ENCODE assay signal across 22 mouse cellular contexts in genomic region chr4:141158609-141159008, GRCm38 (mm10). TPM values are rescaled to one million over a fixed set of nuclear protein-coding genes. Genes with fewer than 3 reads are reported as not detected.
A peak's percentile ranks its signal among the peaks of the same experiment; 100 is the strongest.
DNase-seq lines count a peak whose midpoint lies in the region; ATAC-seq and TF ChIP-seq lines count a peak whose summit lies in the region.
"Had no signal": no experiment of that assay in that cellular context is flagged by ENCODE, and none has a peak within 500 bp of the region (broad histone marks: within the 10 kb centered on the region; RNA-seq: fewer than 3 reads in every experiment).

No protein-coding gene starts in this region.

- H3K27ac ChIP-seq in forebrain, embryonic 14.5 days (ENCODE audit: low read depth, low read length) = no peak overlapping the region
- no peak overlapping the region for H3K27ac ChIP-seq in forebrain, embryonic 13.5 days
- 0 out of 2 replicates have a peak overlapping the region, but pooled peaks have one; percentile 26 for H3K27ac ChIP-seq in liver, adult 2 months (replicated peaks; ENCODE audit: insufficient read depth, low read depth, low read length)
- peak overlapping the region; percentile 89 for H3K27ac ChIP-seq in intestine, embryonic 16.5 days (ENCODE audit: low read length)
- H3K27ac ChIP-seq in macrophage = peak overlapping the region; percentile 78
- H3K27ac ChIP-seq: hindbrain, postnatal 0 days had no signal

- peak overlapping the region; percentile 17; the same call in 1 of the 2 replicates for H3K9ac ChIP-seq in forebrain, embryonic 14.5 days (ENCODE audit: low read length)
- no peak overlapping the region for H3K9ac ChIP-seq in forebrain, embryonic 13.5 days
- no peak overlapping the region for H3K9ac ChIP-seq in liver, adult 2 months (ENCODE audit: low read depth, low read length)
- peak overlapping the region; percentile 25; the same call in 1 of the 2 replicates for H3K9ac ChIP-seq in intestine, embryonic 16.5 days (ENCODE audit: low read depth, low read length)
- H3K9ac ChIP-seq: embryonic facial prominence, embryonic 12.5 days; forebrain, postnatal 0 days had no signal

- 89% methylated on average over 2 of the region's 2 CpGs for WGBS in forebrain, embryonic 14.5 days
- WGBS in forebrain, embryonic 13.5 days = 89% methylated on average over 2 of the region's 2 CpGs
- WGBS in liver, adult 2 months = 44% methylated on average over 2 of the region's 2 CpGs
- WGBS in intestine, embryonic 16.5 days = 59% methylated on average over 2 of the region's 2 CpGs
- 87% methylated on average over 2 of the region's 2 CpGs for WGBS in macrophage (ENCODE audit: missing documents)

- ATAC-seq in forebrain, embryonic 14.5 days = no peak
- no peak for ATAC-seq in forebrain, embryonic 13.5 days
- peak; percentile 73 for ATAC-seq in intestine, embryonic 16.5 days
- ATAC-seq: forebrain, postnatal 0 days; hindbrain, postnatal 0 days had no signal

- no peak for DNase-seq in forebrain, embryonic 14.5 days (ENCODE audit: low spot score)
- no peak for DNase-seq in liver, adult 2 months (ENCODE audit: extremely low read depth, low read depth, low spot score)
- no peak for DNase-seq in liver
- no peak for DNase-seq in left cerebral cortex, adult 8-10 months (ENCODE audit: low spot score in 2 of 2)
- DNase-seq in gastrocnemius, adult 18-20 months (ENCODE audit: low spot score) = no peak
- DNase-seq: adrenal gland, adult 2 months; cerebellum, adult 8-10 months; forebrain, postnatal 0 days; gastrocnemius, postnatal 25 days; heart, postnatal 10 days; kidney, postnatal 10 days; layer of hippocampus, adult 9-11 months; lung, postnatal 14 days; right cerebral cortex, postnatal 14 days; thymus, postnatal 36 days had no signal

- H3K4me1 ChIP-seq in forebrain, embryonic 14.5 days (ENCODE audit: control insufficient read depth, insufficient read depth, low read length) = no peaks in the 10 kb centered on the region
- peaks cover 20% of the 10 kb centered on the region; the same call in 1 of the 2 replicates for H3K4me1 ChIP-seq in forebrain, embryonic 13.5 days
- peaks cover 40% of the 10 kb centered on the region for H3K4me1 ChIP-seq in liver, adult 2 months (ENCODE audit: control insufficient read depth, insufficient read depth, low read length)
- H3K4me1 ChIP-seq in intestine, embryonic 16.5 days (ENCODE audit: control insufficient read depth, insufficient read depth, low read length) = peaks cover 32% of the 10 kb centered on the region

- TF ChIP-seq CTCF in liver, adult 2 months (IDR thresholded peaks at IDR 0.05; ENCODE audit: low read depth, low read length) = no peak

- peaks cover 34% of the 10 kb centered on the region for H3K79me2 ChIP-seq in liver, adult 2 months (ENCODE audit: control insufficient read depth, insufficient read depth, low read length)
- H3K79me2 ChIP-seq in macrophage (ENCODE audit: inconsistent target) = peaks cover 100% of the 10 kb centered on the region

- H3K4me2 ChIP-seq in forebrain, embryonic 14.5 days (ENCODE audit: low read length) = no peak overlapping the region
- H3K4me2 ChIP-seq in forebrain, embryonic 13.5 days = no peak overlapping the region
- H3K4me2 ChIP-seq in intestine, embryonic 16.5 days (ENCODE audit: low read depth, low read length) = peak overlapping the region; percentile 40
- H3K4me2 ChIP-seq: embryonic facial prominence, embryonic 12.5 days; midbrain, embryonic 11.5 days had no signal

- no peak overlapping the region for H3K4me3 ChIP-seq in forebrain, embryonic 14.5 days (ENCODE audit: low read depth, low read length)
- no peak overlapping the region for H3K4me3 ChIP-seq in forebrain, embryonic 13.5 days
- H3K4me3 ChIP-seq in liver, adult 2 months (ENCODE audit: insufficient read depth, low read depth, low read length) = no peak overlapping the region
- H3K4me3 ChIP-seq in intestine, embryonic 16.5 days (ENCODE audit: low read length) = no peak overlapping the region
- no peak overlapping the region for H3K4me3 ChIP-seq in macrophage (ENCODE audit: inconsistent target)
- H3K4me3 ChIP-seq: embryonic facial prominence, embryonic 12.5 days; myocyte had no signal

- no peaks in the 10 kb centered on the region for H3K36me3 ChIP-seq in forebrain, embryonic 14.5 days (ENCODE audit: control insufficient read depth, insufficient read depth, low read length)
- H3K36me3 ChIP-seq in forebrain, embryonic 13.5 days (ENCODE audit: poor library complexity, severe bottlenecking) = no peaks in the 10 kb centered on the region
- H3K36me3 ChIP-seq in liver, adult 2 months (ENCODE audit: control insufficient read depth, insufficient read depth, low read length) = no peaks in the 10 kb centered on the region
- H3K36me3 ChIP-seq in intestine, embryonic 16.5 days (ENCODE audit: control insufficient read depth, insufficient read depth, low read length) = no peaks in the 10 kb centered on the region
- no peaks in the 10 kb centered on the region for H3K36me3 ChIP-seq in macrophage (ENCODE audit: inconsistent target)
- H3K36me3 ChIP-seq: embryonic facial prominence, embryonic 12.5 days had no signal

- no peaks in the 10 kb centered on the region for H3K27me3 ChIP-seq in forebrain, embryonic 14.5 days (replicated peaks; ENCODE audit: control insufficient read depth, insufficient read depth, low read length)
- H3K27me3 ChIP-seq in forebrain, embryonic 13.5 days = no peaks in the 10 kb centered on the region
- H3K27me3 ChIP-seq in liver, adult 2 months (ENCODE audit: control insufficient read depth, insufficient read depth, low read length) = no peaks in the 10 kb centered on the region
- H3K27me3 ChIP-seq in intestine, embryonic 16.5 days (replicated peaks; ENCODE audit: control insufficient read depth, insufficient read depth, low read length) = no peaks in the 10 kb centered on the region
- H3K27me3 ChIP-seq: embryonic facial prominence, embryonic 12.5 days had no signal

- TF ChIP-seq POLR2A in liver, adult 2 months (IDR thresholded peaks at IDR 0.05; ENCODE audit: extremely low read depth, insufficient read depth, low read length) = no peak

- H3K9me3 ChIP-seq in forebrain, embryonic 14.5 days (replicated peaks; ENCODE audit: control insufficient read depth, low read length) = no peaks in the 10 kb centered on the region
- H3K9me3 ChIP-seq in forebrain, embryonic 13.5 days (replicated peaks) = no peaks in the 10 kb centered on the region
- H3K9me3 ChIP-seq in intestine, embryonic 16.5 days (ENCODE audit: control insufficient read depth, low read length) = no peaks in the 10 kb centered on the region
- H3K9me3 ChIP-seq: embryonic facial prominence, embryonic 12.5 days had no signal

RNA-seq across cellular contexts. Expression of gene Fbxo42, which starts 10.9 kb away (rescaled TPM):
- polyA plus RNA-seq in forebrain, embryonic 14.5 days (2014; fragmentation: Nextera tagmentation; extraction: Ambion mirVana) = 22.3 and 29.5 TPM in 2 replicates
- polyA plus RNA-seq in forebrain, embryonic 13.5 days (2015; fragmentation: Nextera tagmentation; extraction: Ambion mirVana) = 19.7 and 20.0 TPM in 2 replicates
- total RNA-seq in liver, adult 2 months (2014; rRNA removed) = 2.0 and 2.8 TPM in 2 replicates
- 4.6 and 6.3 TPM in 2 replicates for polyA plus RNA-seq in liver, adult 2 months (2012; rRNA removed)
- 17.9 and 18.5 TPM in 2 replicates for polyA plus RNA-seq in intestine, embryonic 16.5 days (2015; fragmentation: Nextera tagmentation; extraction: Ambion mirVana)
- 10 to 100 TPM; 16.8 to 42.5 (median 23.5) TPM for total RNA-seq in macrophage (2018; cell fraction: chromatin; rRNA removed)
- total RNA-seq in macrophage (2018; cell fraction: cytosol; rRNA removed) = 10 to 100 TPM; 13.5 to 25.0 (median 18.3) TPM
- total RNA-seq in macrophage (2018; cell fraction: nucleus; rRNA removed) = 10 to 100 TPM; 15.7 to 46.5 (median 23.1) TPM
- 11.6 to 18.7 TPM (median 16.1 TPM) in 3 replicates for polyA plus RNA-seq in macrophage (2018)
- 10 to 100 TPM; 25.8 to 31.5 (median 27.5) TPM for total RNA-seq in left cerebral cortex, adult 8-10 months (2022)
- total RNA-seq in gastrocnemius, adult 18-20 months (2021) = 10 to 100 TPM; 10.8 to 11.2 TPM

RNA-seq across cellular contexts. Expression of gene Szrd1, which starts 19.0 kb away (rescaled TPM):
- polyA plus RNA-seq in forebrain, embryonic 14.5 days (2014; fragmentation: Nextera tagmentation; extraction: Ambion mirVana) = 37.0 and 38.9 TPM in 2 replicates
- polyA plus RNA-seq in forebrain, embryonic 13.5 days (2015; fragmentation: Nextera tagmentation; extraction: Ambion mirVana) = 29.3 and 33.5 TPM in 2 replicates
- total RNA-seq in liver, adult 2 months (2014; rRNA removed) = 26.6 and 39.5 TPM in 2 replicates
- polyA plus RNA-seq in liver, adult 2 months (2012; rRNA removed) = 43.6 and 46.8 TPM in 2 replicates
- polyA plus RNA-seq in intestine, embryonic 16.5 days (2015; fragmentation: Nextera tagmentation; extraction: Ambion mirVana) = 44.4 and 46.4 TPM in 2 replicates
- total RNA-seq in macrophage (2018; cell fraction: chromatin; rRNA removed) = 10 to 100 TPM; 23.6 to 59.4 (median 36.0) TPM
- total RNA-seq in macrophage (2018; cell fraction: cytosol; rRNA removed) = 100 to 1,000 TPM in 2 of 26 experiments, 10 to 100 TPM in 24; 75.1 to 105 (median 85.7) TPM
- total RNA-seq in macrophage (2018; cell fraction: nucleus; rRNA removed) = 10 to 100 TPM; 37.3 to 81.8 (median 59.9) TPM
- 80.7 to 108 TPM (median 104 TPM) in 3 replicates for polyA plus RNA-seq in macrophage (2018)
- total RNA-seq in left cerebral cortex, adult 8-10 months (2022) = 10 to 100 TPM; 48.3 to 62.8 (median 49.9) TPM
- total RNA-seq in gastrocnemius, adult 18-20 months (2021) = 100 to 1,000 TPM; 160 to 163 TPM

RNA-seq across cellular contexts. Expression of gene Rsg1, which starts 55.1 kb away (rescaled TPM):
- 6.5 and 6.7 TPM in 2 replicates for polyA plus RNA-seq in forebrain, embryonic 14.5 days (2014; fragmentation: Nextera tagmentation; extraction: Ambion mirVana)
- 6.1 and 7.1 TPM in 2 replicates for polyA plus RNA-seq in forebrain, embryonic 13.5 days (2015; fragmentation: Nextera tagmentation; extraction: Ambion mirVana)
- total RNA-seq in liver, adult 2 months (2014; rRNA removed) = 0.40 and 0.55 TPM in 2 replicates
- polyA plus RNA-seq in liver, adult 2 months (2012; rRNA removed) = 0.40 and 0.50 TPM in 2 replicates
- polyA plus RNA-seq in intestine, embryonic 16.5 days (2015; fragmentation: Nextera tagmentation; extraction: Ambion mirVana) = 4.2 and 5.1 TPM in 2 replicates
- total RNA-seq in macrophage (2018; cell fraction: chromatin; rRNA removed) = 1 to 10 TPM in 9 of 26 experiments, under 1 TPM in 7, not detected in 10; 0.67 to 2.2 (median 1.1) TPM
- total RNA-seq in macrophage (2018; cell fraction: cytosol; rRNA removed) = under 1 TPM in 22 of 26 experiments, not detected in 4; 0.10 to 0.62 (median 0.39) TPM
- total RNA-seq in macrophage (2018; cell fraction: nucleus; rRNA removed) = 1 to 10 TPM in 8 of 26 experiments, under 1 TPM in 7, not detected in 11; 0.46 to 3.4 (median 1.0) TPM
- polyA plus RNA-seq in macrophage (2018) = 0.22 to 1.3 TPM in 2 of 3 replicates, not detected in the other
- 1 to 10 TPM; 3.3 to 5.0 (median 4.1) TPM for total RNA-seq in left cerebral cortex, adult 8-10 months (2022)
- under 1 TPM in 1 of 2 experiments, not detected in 1; 0.31 TPM for total RNA-seq in gastrocnemius, adult 18-20 months (2021)

Comparison
In these comparisons a context has a peak if more than half of its experiments do, and no peak if none do; other contexts are left out.
1. H3K9ac ChIP-seq: peak in forebrain, embryonic 14.5 days (single experiment) and intestine, embryonic 16.5 days (single experiment); none in forebrain, embryonic 13.5 days (single experiment) and liver, adult 2 months (single experiment).
2. H3K27ac ChIP-seq: peak in liver, adult 2 months (single experiment), intestine, embryonic 16.5 days (single experiment) and macrophage (single experiment); none in forebrain, embryonic 14.5 days (single experiment) and forebrain, embryonic 13.5 days (single experiment).